Mouse (Mus musculus) testis, adult 10 weeks (tissue): ENCODE data around the gene Btbd10. TPM values are rescaled to one million over a fixed set of nuclear protein-coding genes. Genes with fewer than 3 reads are reported as not detected.

Experiments used
- polyA plus RNA-seq: library from polyadenylated mRNA; stranded (reverse); fragments of 350-450 nt; fragmentation: Illumina TruSeq; extraction: RNeasy Lipid Tissue Mini Kit (QIAGEN cat#74804); gene quantifications from one replicate; pipeline ENCODE4 v1.2.3, GENCODE M21; 2014; ENCODE audit warnings: low read depth, low replicate concordance

The Btbd10 gene
- 215 TPM for polyA plus RNA-seq

GRCm38 (mm10) chr7:113368746-113369619 is at the start of gene Btbd10:
Gene Btbd10, minus strand, starts transcription at chr7:113369392.

GRCm38 (mm10) chr7:113388470-113388869 is 19.3 kb upstream of the Btbd10 start, which contains the start of gene Pth:
Gene Pth, minus strand, starts transcription at chr7:113388570.

Other genes starting within 250 kb of the Btbd10 start
- gene Arntl, start 161.9 kb downstream of the Btbd10 start, polyA plus RNA-seq, result 4.7 TPM
- gene Pth, start 19.2 kb upstream of the Btbd10 start, polyA plus RNA-seq, result not detected
- gene Far1, start 144.4 kb upstream of the Btbd10 start, polyA plus RNA-seq, result 168 TPM